Mouse (Mus musculus): Measurements from ENCODE around the gene Rasl11b.

DNA sequence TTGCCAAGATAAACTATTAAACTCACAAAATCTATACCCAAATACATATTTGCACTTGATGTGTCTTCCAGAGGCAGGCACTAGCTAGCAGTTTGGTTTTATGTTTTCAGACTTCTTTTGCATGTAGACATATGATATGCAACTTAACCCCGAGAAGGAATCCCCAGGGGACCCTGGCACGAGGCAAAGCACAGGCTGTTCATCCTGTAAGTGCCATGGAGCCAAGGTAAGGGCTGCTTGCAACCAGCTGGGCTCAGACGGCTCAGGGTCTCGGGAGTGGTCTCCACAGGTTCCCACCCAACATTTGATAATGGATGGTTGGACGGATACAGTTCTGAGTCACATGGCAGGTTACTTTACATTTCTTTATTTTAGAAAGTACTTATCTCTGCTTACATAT lies 9.4 kb downstream of the Rasl11b start:
- TF ChIP-seq POLR2A (IDR thresholded peaks at IDR 0.05; ENCODE audit: insufficient read depth, low read depth, low read length) (no peak), CTCF (IDR thresholded peaks at IDR 0.05) (no peak)
